Mouse (Mus musculus): ENCODE results near the gene Smarcd1. TPM values are rescaled to one million over a fixed set of nuclear protein-coding genes. Genes with fewer than 3 reads are reported as not detected.

Gene Smarcd1
- polyA plus RNA-seq, 1 experiment: 18.9 TPM

DNA sequence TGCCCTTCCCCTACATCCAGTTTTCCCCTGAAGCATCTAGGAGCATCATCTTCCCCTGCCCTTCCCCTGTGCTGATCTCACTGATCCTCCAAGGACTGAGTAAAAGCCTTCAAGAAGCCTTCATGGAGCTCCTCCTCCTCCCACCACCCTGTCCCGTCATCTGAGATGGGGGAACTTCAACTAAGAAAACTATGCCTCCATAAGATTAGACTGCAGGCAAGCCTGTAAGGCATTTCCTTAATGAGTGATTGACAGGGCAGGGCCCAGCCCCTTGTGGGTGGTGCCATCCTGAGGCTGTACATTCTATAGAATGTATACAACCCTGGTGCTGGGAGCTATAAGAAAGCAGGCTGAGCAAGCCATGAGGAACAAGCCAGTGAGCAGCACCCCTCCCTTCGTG lies 43.5 kb upstream of the Smarcd1 start:
- no peaks in the 10 kb centered on the region for H3K36me3 ChIP-seq (ENCODE audit: control insufficient read depth, insufficient read depth)
- no peaks in the 10 kb centered on the region for H3K79me2 ChIP-seq (ENCODE audit: control insufficient read depth, insufficient read depth)
- no peak overlapping the region for H3ac ChIP-seq (ENCODE audit: control insufficient read depth, insufficient read length)
- H3K4me3 ChIP-seq: no peak overlapping the region
- TF ChIP-seq TCF3 (IDR thresholded peaks at IDR 0.05; ENCODE audit: insufficient read length, low read depth): no peak
- no peak for TF ChIP-seq TCF12 (IDR thresholded peaks at IDR 0.05; ENCODE audit: insufficient read depth, poor library complexity, severe bottlenecking)
- TF ChIP-seq MYOD1 (IDR thresholded peaks at IDR 0.05; ENCODE audit: control insufficient read depth in 1 of 3, insufficient read length in 2 of 3, low read depth in 2 of 3): no peak
- TF ChIP-seq MYOG (IDR thresholded peaks at IDR 0.05; ENCODE audit: control insufficient read depth in 1 of 3, insufficient read depth in 1 of 3, insufficient read length in 2 of 3, low read depth in 2 of 3): no peak
- TF ChIP-seq REST (IDR thresholded peaks at IDR 0.05; ENCODE audit: insufficient read depth, insufficient read length): no peak
- no peak for TF ChIP-seq MAX (IDR thresholded peaks at IDR 0.05; ENCODE audit: low read depth)
- TF ChIP-seq SRF (IDR thresholded peaks at IDR 0.05; ENCODE audit: control insufficient read depth, insufficient read length, low read depth): no peak
- TF ChIP-seq POLR2AphosphoS2 (IDR thresholded peaks at IDR 0.05; ENCODE audit: insufficient read length, low read depth): no peak
- TF ChIP-seq CEBPB (IDR thresholded peaks at IDR 0.05; ENCODE audit: insufficient read depth, poor library complexity, severe bottlenecking): no peak
- TF ChIP-seq USF1 (IDR thresholded peaks at IDR 0.05; ENCODE audit: low read depth): no peak
- TF ChIP-seq E2F4 (IDR thresholded peaks at IDR 0.05; ENCODE audit: insufficient read depth): no peak
- no peak for TF ChIP-seq POLR2A (IDR thresholded peaks at IDR 0.05; ENCODE audit: insufficient read length, low read depth)
- H3K27me3 ChIP-seq (ENCODE audit: control insufficient read depth, insufficient read depth, insufficient read length): no peaks in the 10 kb centered on the region
- H3K4me2 ChIP-seq (ENCODE audit: low read depth): no peak overlapping the region

DNA sequence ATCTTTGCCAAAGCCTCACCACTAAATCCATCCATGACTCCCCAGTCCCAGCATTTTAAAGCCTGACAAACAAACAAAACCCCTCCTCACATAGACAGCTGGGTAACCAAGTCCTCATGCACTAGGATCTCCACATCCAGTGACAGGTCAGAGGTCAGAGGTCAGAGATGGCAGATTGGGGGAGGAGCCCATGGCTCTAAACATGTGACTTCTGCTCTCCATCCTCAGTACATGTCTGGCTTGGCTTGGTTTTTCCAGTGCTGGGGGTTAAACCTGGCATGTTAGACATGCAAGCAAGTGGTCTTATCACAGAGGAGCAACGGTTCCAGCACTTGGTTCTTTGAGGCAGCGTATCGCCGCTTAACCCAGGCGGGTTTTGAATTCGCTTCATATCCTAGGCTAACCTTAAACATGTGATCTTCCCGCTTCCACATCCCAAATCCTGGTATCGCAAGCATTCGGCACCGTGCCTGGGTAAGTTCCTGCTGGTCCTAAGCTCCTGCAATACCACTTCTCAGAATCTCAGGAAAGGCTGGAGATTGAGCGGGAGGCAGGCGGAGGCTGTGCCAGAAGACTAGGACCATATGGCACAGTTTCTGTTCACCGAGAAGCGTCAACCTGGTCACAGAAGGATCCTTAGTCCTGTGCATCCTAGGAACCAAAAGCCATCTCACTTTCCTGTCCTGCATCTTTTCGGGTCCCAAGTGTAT lies 40.7 kb upstream of the Smarcd1 start:
- Histone ChIP-seq H3ac (ENCODE audit: control insufficient read depth, insufficient read length) (no peak overlapping the region), H3K4me2 (ENCODE audit: low read depth) (no peak overlapping the region), H3K27me3 (ENCODE audit: control insufficient read depth, insufficient read depth, insufficient read length) (no peaks in the 10 kb centered on the region), H3K4me3 (no peak overlapping the region), H3K36me3 (ENCODE audit: control insufficient read depth, insufficient read depth) (no peaks in the 10 kb centered on the region), H3K79me2 (ENCODE audit: control insufficient read depth, insufficient read depth) (no peaks in the 10 kb centered on the region)
- no peak for TF ChIP-seq MAX (IDR thresholded peaks at IDR 0.05; ENCODE audit: low read depth)
- no peak for TF ChIP-seq POLR2AphosphoS2 (IDR thresholded peaks at IDR 0.05; ENCODE audit: insufficient read length, low read depth)
- no peak for TF ChIP-seq E2F4 (IDR thresholded peaks at IDR 0.05; ENCODE audit: insufficient read depth)
- no peak for TF ChIP-seq CEBPB (IDR thresholded peaks at IDR 0.05; ENCODE audit: insufficient read depth, poor library complexity, severe bottlenecking)
- no peak for TF ChIP-seq POLR2A (IDR thresholded peaks at IDR 0.05; ENCODE audit: insufficient read length, low read depth)
- no peak for TF ChIP-seq USF1 (IDR thresholded peaks at IDR 0.05; ENCODE audit: low read depth)
- no peak for TF ChIP-seq SRF (IDR thresholded peaks at IDR 0.05; ENCODE audit: control insufficient read depth, insufficient read length, low read depth)
- no peak for TF ChIP-seq MYOD1 (IDR thresholded peaks at IDR 0.05; ENCODE audit: control insufficient read depth in 1 of 3, insufficient read length in 2 of 3, low read depth in 2 of 3)
- TF ChIP-seq TCF12 (IDR thresholded peaks at IDR 0.05; ENCODE audit: insufficient read depth, poor library complexity, severe bottlenecking): no peak
- TF ChIP-seq REST (IDR thresholded peaks at IDR 0.05; ENCODE audit: insufficient read depth, insufficient read length): no peak

DNA sequence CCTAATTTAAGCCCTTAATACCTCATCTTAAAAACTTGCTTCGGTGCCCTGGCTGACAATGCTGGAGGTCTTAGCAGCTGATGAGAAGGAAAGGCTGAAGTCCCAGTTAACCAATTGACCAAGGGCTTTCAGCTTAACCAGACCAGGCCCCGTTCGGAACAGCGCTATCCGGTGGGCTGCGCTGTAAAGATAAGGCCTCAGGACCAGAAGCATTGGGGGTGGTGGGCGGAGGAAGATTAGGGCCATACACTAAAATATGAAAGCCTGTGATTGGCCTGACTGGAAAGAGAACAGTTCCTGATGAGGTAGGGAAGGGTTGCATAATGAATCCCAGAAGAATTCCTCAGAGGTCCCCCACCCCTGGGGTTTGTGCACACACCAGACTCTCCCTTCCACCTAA lies 39.6 kb upstream of the Smarcd1 start:
- Histone ChIP-seq H3K4me2 (ENCODE audit: low read depth) (no peak overlapping the region), H3K79me2 (ENCODE audit: control insufficient read depth, insufficient read depth) (no peaks in the 10 kb centered on the region), H3K36me3 (ENCODE audit: control insufficient read depth, insufficient read depth) (no peaks in the 10 kb centered on the region), H3K27me3 (ENCODE audit: control insufficient read depth, insufficient read depth, insufficient read length) (no peaks in the 10 kb centered on the region), H3ac (ENCODE audit: control insufficient read depth, insufficient read length) (no peak overlapping the region), H3K4me3 (no peak overlapping the region)
- TF ChIP-seq REST (IDR thresholded peaks at IDR 0.05; ENCODE audit: insufficient read depth, insufficient read length) (no peak), CEBPB (IDR thresholded peaks at IDR 0.05; ENCODE audit: insufficient read depth, poor library complexity, severe bottlenecking) (no peak), POLR2A (IDR thresholded peaks at IDR 0.05; ENCODE audit: insufficient read length, low read depth) (no peak), MYOG (IDR thresholded peaks at IDR 0.05; ENCODE audit: control insufficient read depth in 1 of 3, insufficient read depth in 1 of 3, insufficient read length in 2 of 3, low read depth in 2 of 3) (no peak), TCF12 (IDR thresholded peaks at IDR 0.05; ENCODE audit: insufficient read depth, poor library complexity, severe bottlenecking) (no peak), USF1 (IDR thresholded peaks at IDR 0.05; ENCODE audit: low read depth) (no peak), POLR2AphosphoS2 (IDR thresholded peaks at IDR 0.05; ENCODE audit: insufficient read length, low read depth) (no peak), TCF3 (IDR thresholded peaks at IDR 0.05; ENCODE audit: insufficient read length, low read depth) (no peak), MYOD1 (IDR thresholded peaks at IDR 0.05; ENCODE audit: control insufficient read depth in 1 of 3, insufficient read length in 2 of 3, low read depth in 2 of 3) (no peak), SRF (IDR thresholded peaks at IDR 0.05; ENCODE audit: control insufficient read depth, insufficient read length, low read depth) (no peak), E2F4 (IDR thresholded peaks at IDR 0.05; ENCODE audit: insufficient read depth) (no peak), MAX (IDR thresholded peaks at IDR 0.05; ENCODE audit: low read depth) (no peak)

DNA sequence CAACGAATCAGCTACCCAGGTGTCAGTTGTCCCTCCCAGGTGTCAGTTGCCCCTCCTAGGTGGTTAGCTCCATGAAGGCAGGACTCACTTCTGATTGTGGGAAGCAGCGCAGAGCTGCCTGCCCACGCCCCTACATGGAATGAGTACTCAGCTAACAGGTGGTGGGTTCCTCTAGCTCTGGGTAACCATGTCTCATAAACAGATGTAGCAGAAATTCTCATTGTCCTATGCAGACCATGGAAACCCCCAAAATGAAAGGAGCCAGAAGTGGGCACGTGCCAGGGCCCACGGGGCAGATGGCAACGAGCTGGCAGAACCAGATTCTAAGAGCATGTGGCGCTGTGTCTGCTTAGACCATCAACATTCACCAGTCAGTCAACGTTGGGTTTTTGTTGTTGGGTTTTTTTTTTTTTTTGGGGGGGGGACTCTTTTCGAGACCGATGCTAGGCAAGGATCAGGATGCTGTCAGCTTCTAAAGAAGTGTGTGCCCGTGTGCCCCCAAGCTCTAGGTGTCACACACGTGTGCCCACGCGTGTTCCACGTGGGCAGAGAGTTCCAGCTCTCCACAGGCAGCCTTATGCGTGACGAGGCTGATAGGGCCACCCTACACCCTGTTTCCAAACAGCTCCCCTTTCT lies 37.8 kb upstream of the Smarcd1 start:
- Histone ChIP-seq H3K4me3 (peak overlapping the region; percentile 21), H3K79me2 (ENCODE audit: control insufficient read depth, insufficient read depth) (no peaks in the 10 kb centered on the region), H3K4me2 (ENCODE audit: low read depth) (peak overlapping the region; percentile 96), H3K27me3 (ENCODE audit: control insufficient read depth, insufficient read depth, insufficient read length) (no peaks in the 10 kb centered on the region), H3K36me3 (ENCODE audit: control insufficient read depth, insufficient read depth) (no peaks in the 10 kb centered on the region), H3ac (ENCODE audit: control insufficient read depth, insufficient read length) (peak overlapping the region; percentile 27)
- TF ChIP-seq MAX (IDR thresholded peaks at IDR 0.05; ENCODE audit: low read depth) (no peak), TCF12 (IDR thresholded peaks at IDR 0.05; ENCODE audit: insufficient read depth, poor library complexity, severe bottlenecking) (peak; percentile 23), MYOD1 (IDR thresholded peaks at IDR 0.05; ENCODE audit: control insufficient read depth in 1 of 3, insufficient read length in 2 of 3, low read depth in 2 of 3) (peak in 2 of 3 experiments; percentile 81 to 82), REST (IDR thresholded peaks at IDR 0.05; ENCODE audit: insufficient read depth, insufficient read length) (no peak), POLR2A (IDR thresholded peaks at IDR 0.05; ENCODE audit: insufficient read length, low read depth) (peak; percentile 81), POLR2AphosphoS2 (IDR thresholded peaks at IDR 0.05; ENCODE audit: insufficient read length, low read depth) (peak; percentile 76), USF1 (IDR thresholded peaks at IDR 0.05; ENCODE audit: low read depth) (peak; percentile 9), TCF3 (IDR thresholded peaks at IDR 0.05; ENCODE audit: insufficient read length, low read depth) (peak; percentile 16), MYOG (IDR thresholded peaks at IDR 0.05; ENCODE audit: control insufficient read depth in 1 of 3, insufficient read depth in 1 of 3, insufficient read length in 2 of 3, low read depth in 2 of 3) (peak in 2 of 3 experiments; percentile 17 to 82)
